Mouse (Mus musculus) cerebellum, adult 2 months (tissue): Measurements from ENCODE around the gene Zswim4.

Experiments used
- CTCF ChIP-seq: fragments of 200-500 bp; IDR thresholded peaks from 2 replicates; pipeline ENCODE4 v1.5.1; 2011; ENCODE audit warnings: low read depth, mild to moderate bottlenecking, control low read depth, low read length, moderate library complexity, borderline replicate concordance; ENCODE audit not compliant: insufficient read depth
- POLR2A ChIP-seq: fragments of 200-500 bp; IDR thresholded peaks from 2 replicates; pipeline ENCODE4 v1.6.1; 2011; ENCODE audit warnings: low read length, control low read depth, borderline replicate concordance; ENCODE audit not compliant: insufficient read depth

- TF ChIP-seq CTCF = no peak
- no peak for TF ChIP-seq POLR2A
These were observed 977 bp downstream of the Zswim4 start for GRCm38 (mm10) chr8:84235746-84236409.
